Mouse (Mus musculus): Measurements from ENCODE around the gene Paqr7. TPM values are rescaled to one million over a fixed set of nuclear protein-coding genes. Genes with fewer than 3 reads are reported as not detected.
"Not testable (repeated sequence)": the region's sequence is repeated elsewhere in the genome, so short reads cannot be mapped to it uniquely, and the experiment has no call there.

Gene Paqr7
- polyA plus RNA-seq, 1 experiment, result 78.7 TPM

- 0 out of 2 replicates have a peak overlapping the region, but pooled peaks have one; percentile 10 for H3K27ac ChIP-seq (ENCODE audit: insufficient read depth, low read length)
- H3K4me1 ChIP-seq (ENCODE audit: control insufficient read depth, insufficient read depth, low read length), result peaks cover 6% of the 10 kb centered on the region; the same call in 1 of the 2 replicates
- H3K4me3 ChIP-seq (ENCODE audit: insufficient read depth, low read length), result no peak overlapping the region
- no peak for TF ChIP-seq POLR2A (IDR thresholded peaks at IDR 0.05; ENCODE audit: extremely low read depth, insufficient read depth, low read length)
- TF ChIP-seq CTCF (IDR thresholded peaks at IDR 0.05; ENCODE audit: extremely low read depth, insufficient read depth, low read length), result no peak
Observed at GRCm38 (mm10) chr4:134483078-134483688, 13.3 kb upstream of the Paqr7 start.

GRCm38 (mm10) chr4:134483696-134484095 is 12.8 kb upstream of the Paqr7 start:
- peak overlapping the region; percentile 25 for H3K27ac ChIP-seq (ENCODE audit: insufficient read depth, low read length)
- TF ChIP-seq POLR2A (IDR thresholded peaks at IDR 0.05; ENCODE audit: extremely low read depth, insufficient read depth, low read length), result peak; percentile 67; the same call in 1 of the 2 replicates
- no peak for TF ChIP-seq CTCF (IDR thresholded peaks at IDR 0.05; ENCODE audit: extremely low read depth, insufficient read depth, low read length)
- H3K4me1 ChIP-seq (ENCODE audit: control insufficient read depth, insufficient read depth, low read length), result peaks cover 6% of the 10 kb centered on the region; the same call in 1 of the 2 replicates
- H3K4me3 ChIP-seq (ENCODE audit: insufficient read depth, low read length), result no peak overlapping the region

GRCm38 (mm10) chr4:134484231-134484630 is 12.3 kb upstream of the Paqr7 start:
- no peak for TF ChIP-seq POLR2A (IDR thresholded peaks at IDR 0.05; ENCODE audit: extremely low read depth, insufficient read depth, low read length)
- no peak for TF ChIP-seq CTCF (IDR thresholded peaks at IDR 0.05; ENCODE audit: extremely low read depth, insufficient read depth, low read length)
- no peak overlapping the region for H3K4me3 ChIP-seq (ENCODE audit: insufficient read depth, low read length)
- peaks cover 6% of the 10 kb centered on the region; the same call in 1 of the 2 replicates for H3K4me1 ChIP-seq (ENCODE audit: control insufficient read depth, insufficient read depth, low read length)
- H3K27ac ChIP-seq (ENCODE audit: insufficient read depth, low read length), result peak overlapping the region; percentile 25; the same call in 1 of the 2 replicates

- Histone ChIP-seq H3K27ac (ENCODE audit: insufficient read depth, low read length) (no peak overlapping the region), H3K4me3 (ENCODE audit: insufficient read depth, low read length) (no peak overlapping the region), H3K4me1 (ENCODE audit: control insufficient read depth, insufficient read depth, low read length) (peaks cover 6% of the 10 kb centered on the region; the same call in 1 of the 2 replicates)
- no peak for TF ChIP-seq POLR2A (IDR thresholded peaks at IDR 0.05; ENCODE audit: extremely low read depth, insufficient read depth, low read length)
- 0 out of 2 replicates have a peak, but pooled peaks have one; percentile 17 for TF ChIP-seq CTCF (IDR thresholded peaks at IDR 0.05; ENCODE audit: extremely low read depth, insufficient read depth, low read length)
Observed at GRCm38 (mm10) chr4:134485151-134485900, 11.2 kb upstream of the Paqr7 start.

- H3K4me1 ChIP-seq (ENCODE audit: control insufficient read depth, insufficient read depth, low read length), result 0 out of 2 replicates have a peak, but pooled peaks cover 4% of the 10 kb centered on the region
- TF ChIP-seq CTCF (IDR thresholded peaks at IDR 0.05; ENCODE audit: extremely low read depth, insufficient read depth, low read length) (no peak), POLR2A (IDR thresholded peaks at IDR 0.05; ENCODE audit: extremely low read depth, insufficient read depth, low read length) (no peak)
- no peak overlapping the region for H3K27ac ChIP-seq (ENCODE audit: insufficient read depth, low read length)
- H3K4me3 ChIP-seq (ENCODE audit: insufficient read depth, low read length), result no peak overlapping the region
Observed at GRCm38 (mm10) chr4:134488211-134488610, 8.3 kb upstream of the Paqr7 start.

GRCm38 (mm10) chr4:134489986-134490665 is 6.4 kb upstream of the Paqr7 start:
- TF ChIP-seq POLR2A (IDR thresholded peaks at IDR 0.05; ENCODE audit: extremely low read depth, insufficient read depth, low read length) (no peak), CTCF (IDR thresholded peaks at IDR 0.05; ENCODE audit: extremely low read depth, insufficient read depth, low read length) (no peak)
- Histone ChIP-seq H3K4me3 (ENCODE audit: insufficient read depth, low read length) (no peak overlapping the region), H3K27ac (ENCODE audit: insufficient read depth, low read length) (no peak overlapping the region), H3K4me1 (ENCODE audit: control insufficient read depth, insufficient read depth, low read length) (0 out of 2 replicates have a peak, but pooled peaks cover 2% of the 10 kb centered on the region)

- TF ChIP-seq CTCF (IDR thresholded peaks at IDR 0.05; ENCODE audit: extremely low read depth, insufficient read depth, low read length) (no peak), POLR2A (IDR thresholded peaks at IDR 0.05; ENCODE audit: extremely low read depth, insufficient read depth, low read length) (no peak)
- H3K4me1 ChIP-seq (ENCODE audit: control insufficient read depth, insufficient read depth, low read length), result peaks cover 8% of the 10 kb centered on the region; the same call in 1 of the 2 replicates
- H3K27ac ChIP-seq (ENCODE audit: insufficient read depth, low read length), result no peak overlapping the region
- H3K4me3 ChIP-seq (ENCODE audit: insufficient read depth, low read length), result no peak overlapping the region
Observed at GRCm38 (mm10) chr4:134491716-134492115, 4.8 kb upstream of the Paqr7 start.

- H3K4me3 ChIP-seq (ENCODE audit: insufficient read depth, low read length); H3K27ac ChIP-seq (ENCODE audit: insufficient read depth, low read length); H3K4me1 ChIP-seq (ENCODE audit: control insufficient read depth, insufficient read depth, low read length): not testable (repeated sequence)
Observed at GRCm38 (mm10) chr4:134494161-134494560, 2.3 kb upstream of the Paqr7 start.

- Histone ChIP-seq H3K4me1 (ENCODE audit: control insufficient read depth, insufficient read depth, low read length) (peaks cover 8% of the 10 kb centered on the region; the same call in 1 of the 2 replicates), H3K27ac (ENCODE audit: insufficient read depth, low read length) (peak overlapping the region; percentile 56; the same call in 1 of the 2 replicates), H3K4me3 (ENCODE audit: insufficient read depth, low read length) (no peak overlapping the region)
- TF ChIP-seq POLR2A (IDR thresholded peaks at IDR 0.05; ENCODE audit: extremely low read depth, insufficient read depth, low read length) (no peak), CTCF (IDR thresholded peaks at IDR 0.05; ENCODE audit: extremely low read depth, insufficient read depth, low read length) (no peak)
Observed at GRCm38 (mm10) chr4:134494780-134495545, 1.5 kb upstream of the Paqr7 start.

All from cortical plate, adult 2 months (tissue).